Mouse (Mus musculus): ENCODE data around the gene Dis3. TPM values are rescaled to one million over a fixed set of nuclear protein-coding genes. Genes with fewer than 3 reads are reported as not detected.

Gene Dis3
- total and polyA plus RNA-seq, 3 experiments: 42.2 to 159 (median 79.6) TPM

DNA sequence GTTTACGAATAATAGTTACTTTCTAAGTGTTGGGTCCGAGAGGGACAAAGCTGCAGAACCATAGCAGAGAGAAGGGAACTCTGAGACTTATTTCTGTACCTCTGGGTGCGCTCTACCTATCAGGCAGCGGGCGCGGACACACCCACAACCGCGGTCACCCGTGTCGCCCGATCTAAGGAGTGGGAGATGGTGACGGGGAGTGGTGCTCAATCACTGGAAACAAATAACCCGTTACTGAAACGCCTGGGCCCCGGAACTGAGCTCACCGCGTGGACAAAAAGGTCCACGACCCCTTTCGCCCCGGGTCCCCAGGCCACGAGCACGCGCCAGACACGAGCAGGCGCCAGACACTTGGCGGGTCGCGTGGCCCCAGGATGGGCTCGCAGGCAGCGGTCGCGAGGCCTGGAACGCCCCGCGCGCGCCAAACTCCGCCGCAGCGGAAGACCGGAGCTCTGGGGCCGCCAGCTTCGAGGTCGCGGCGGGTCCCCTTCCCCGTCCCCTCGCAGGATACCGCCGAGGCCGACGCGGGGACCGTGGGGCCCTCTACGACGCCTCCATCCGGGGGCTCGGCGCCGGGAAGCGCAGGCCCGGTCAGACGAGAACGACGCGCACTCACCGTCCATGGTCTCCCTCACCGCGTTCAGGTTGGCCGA, 54.1 kb downstream of the Dis3 start:
- Histone ChIP-seq H3K9me3 (replicated peaks; ENCODE audit: insufficient read depth, low read length) (no peaks in the 10 kb centered on the region), H3K27me3 (ENCODE audit: control insufficient read depth in 1 of 2, insufficient read depth in 2 of 2, low read length in 2 of 2) (no peaks in the 10 kb centered on the region), H3K79me2 (ENCODE audit: control insufficient read depth, insufficient read depth, low read length, poor library complexity) (peaks cover 63% of the 10 kb centered on the region), H3K27ac (ENCODE audit: control insufficient read depth, low read depth, low read length) (peak overlapping the region; percentile 72), H3K4me1 (ENCODE audit: control insufficient read depth in 1 of 2, insufficient read depth in 2 of 2, low read length in 2 of 2) (peaks cover 13 to 27% of the 10 kb centered on the region in 2 experiments), H3K4me3 (ENCODE audit: control insufficient read depth in 1 of 2, insufficient read depth in 1 of 2, low read depth in 2 of 2, low read length in 2 of 2) (peak overlapping the region; percentile 81 to 86), H3K9ac (ENCODE audit: control insufficient read depth, low read depth, low read length, poor library complexity, severe bottlenecking) (peak overlapping the region; percentile 83), H3K36me3 (ENCODE audit: control insufficient read depth in 1 of 2, insufficient read depth in 2 of 2, low read length in 2 of 2) (peaks cover 12 to 36% of the 10 kb centered on the region in 2 experiments)
- peak; percentile 54 for DNase-seq (ENCODE audit: low read depth, low spot score)
- TF ChIP-seq EP300 (IDR thresholded peaks at IDR 0.05; ENCODE audit: low read depth in 1 of 2, low read length in 2 of 2) (no peak), ZNF384 (IDR thresholded peaks at IDR 0.05; ENCODE audit: low read depth, low read length) (no peak), CHD2 (IDR thresholded peaks at IDR 0.05; ENCODE audit: low read length) (no peak), MAX (IDR thresholded peaks at IDR 0.05; ENCODE audit: low read length) (0 out of 2 replicates have a peak, but pooled peaks have one; percentile 32), SMC3 (IDR thresholded peaks at IDR 0.05; ENCODE audit: low read depth, low read length) (no peak), SIN3A (IDR thresholded peaks at IDR 0.05; ENCODE audit: low read length) (peak; percentile 21; the same call in 1 of the 2 replicates), RAD21 (IDR thresholded peaks at IDR 0.05; ENCODE audit: low read depth, low read length) (no peak), TCF12 (IDR thresholded peaks at IDR 0.05; ENCODE audit: low read depth, low read length) (no peak), JUND (IDR thresholded peaks at IDR 0.05; ENCODE audit: low read depth, low read length) (no peak), MYC (IDR thresholded peaks at IDR 0.05; ENCODE audit: low read depth, low read length) (peak; percentile 55; the same call in 1 of the 2 replicates), BHLHE40 (IDR thresholded peaks at IDR 0.05; ENCODE audit: borderline replicate concordance, low read depth, low read length) (no peak), MXI1 (IDR thresholded peaks at IDR 0.05; ENCODE audit: low read depth, low read length) (no peak; the same call in 1 of the 2 replicates), KAT2A (conservative IDR thresholded peaks at IDR 0.05; ENCODE audit: low read depth, low read length) (no peak), POLR2A (IDR thresholded peaks at IDR 0.05; ENCODE audit: control insufficient read depth in 1 of 2, insufficient read depth in 1 of 2, low read depth in 1 of 2, low read length in 2 of 2, poor library complexity in 1 of 2) (peak in 1 of 2 experiments; percentile 55; a peak in 2 of 4 replicates), NRF1 (IDR thresholded peaks at IDR 0.05; ENCODE audit: insufficient read depth, low read depth, low read length, poor library complexity, severe bottlenecking) (no peak), GABPA (IDR thresholded peaks at IDR 0.05; ENCODE audit: low read depth, low read length) (no peak), POLR2AphosphoS5 (IDR thresholded peaks at IDR 0.05; ENCODE audit: borderline replicate concordance, low read depth, low read length) (no peak; the same call in 1 of the 2 replicates), ETS1 (IDR thresholded peaks at IDR 0.05; ENCODE audit: low read depth, low read length) (no peak), UBTF (IDR thresholded peaks at IDR 0.05; ENCODE audit: borderline replicate concordance, insufficient read depth, low read depth, low read length) (no peak), MAZ (IDR thresholded peaks at IDR 0.05; ENCODE audit: low read depth, low read length) (no peak), E2F4 (IDR thresholded peaks at IDR 0.05; ENCODE audit: borderline replicate concordance, low read depth, low read length) (no peak), ZC3H11A (IDR thresholded peaks at IDR 0.05; ENCODE audit: low read depth, low read length) (no peak), POLR2AphosphoS2 (IDR thresholded peaks at IDR 0.05; ENCODE audit: low read length) (no peak), MAFK (IDR thresholded peaks at IDR 0.05; ENCODE audit: borderline replicate concordance, low read depth, low read length) (no peak)

All from MEL (cell line).